Mouse (Mus musculus): ENCODE data around the gene Dnmbp.

DNA sequence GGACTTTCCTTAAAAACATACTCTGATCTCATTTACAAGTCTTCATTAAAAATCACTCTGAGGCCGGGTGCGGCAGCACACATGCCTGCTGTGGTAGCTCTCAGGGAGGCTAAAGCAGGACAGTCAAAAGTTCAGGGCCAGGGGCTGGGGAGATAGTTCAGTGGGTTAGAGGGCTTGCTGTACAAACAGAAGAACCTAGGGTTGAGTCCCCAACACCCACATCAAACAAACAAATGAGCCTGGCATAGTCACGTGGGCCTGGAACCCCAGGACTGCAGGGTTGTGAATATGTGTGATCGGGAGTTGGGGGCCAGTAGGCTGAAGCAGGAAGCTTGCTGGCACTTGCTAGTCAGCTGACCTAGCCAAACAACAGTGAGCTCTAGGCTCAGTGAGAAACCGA is 44.0 kb downstream of the Dnmbp start:
- no peak for TF ChIP-seq POLR2A (IDR thresholded peaks at IDR 0.05; ENCODE audit: low read depth, low read length)
- TF ChIP-seq CTCF (conservative IDR thresholded peaks at IDR 0.05; ENCODE audit: insufficient read depth, insufficient read length, low read depth, low read length), result no peak
